Comparison of ENCODE assay signal across 9 mouse cellular contexts in the genomic region with DNA sequence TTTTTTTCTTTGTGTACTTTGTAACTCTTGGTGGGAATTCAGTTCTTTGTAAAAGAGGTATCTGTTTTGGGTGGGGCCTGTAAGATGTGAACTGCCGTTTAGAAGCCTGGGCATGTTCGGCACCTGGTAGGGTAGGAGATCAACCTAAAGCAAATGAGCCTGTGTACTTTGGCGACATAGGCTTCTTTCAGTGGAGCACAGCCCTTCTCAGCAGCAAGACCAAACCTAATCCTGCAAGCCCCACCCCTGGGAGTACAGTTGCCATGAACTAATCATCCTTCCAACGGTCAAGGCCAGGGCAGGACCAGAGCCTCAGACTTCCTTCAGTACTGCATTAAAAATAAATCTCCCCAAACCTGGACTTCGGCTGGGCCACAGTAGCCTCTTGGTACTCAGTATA.
A peak's percentile ranks its signal among the peaks of the same experiment; 100 is the strongest.
DNase-seq lines count a peak whose midpoint lies in the region; ATAC-seq and TF ChIP-seq lines count a peak whose summit lies in the region.
"Had no signal": no experiment of that assay in that cellular context is flagged by ENCODE, and none has a peak within 500 bp of the region (broad histone marks: within the 10 kb centered on the region; RNA-seq: fewer than 3 reads in every experiment).

No protein-coding gene starts in this region.

- no peak overlapping the region for H3K9ac ChIP-seq in lung, embryonic 15.5 days
- H3K9ac ChIP-seq in intestine, postnatal 0 days (ENCODE audit: low read depth, low read length) = no peak overlapping the region
- H3K9ac ChIP-seq in stomach, postnatal 0 days (ENCODE audit: low read length) = no peak overlapping the region
- H3K9ac ChIP-seq: neural tube, embryonic 13.5 days had no signal

- DNase-seq in lung, adult 2 months = no peak
- DNase-seq in stomach, postnatal 0 days (ENCODE audit: low spot score) = no peak
- DNase-seq in urinary bladder, adult 2 months (ENCODE audit: low spot score) = no peak
- DNase-seq in left cerebral cortex, adult 8-10 months (ENCODE audit: low spot score in 2 of 2) = no peak
- DNase-seq in gastrocnemius, postnatal 10 days = no peak

- no peak for ATAC-seq in lung, embryonic 15.5 days (ENCODE audit: borderline replicate concordance, extremely low read depth, low FRiP score, low TSS enrichment)
- ATAC-seq in intestine, postnatal 0 days = no peak
- 0 out of 2 replicates have a peak, but pooled peaks have one; percentile 30 for ATAC-seq in stomach, postnatal 0 days (ENCODE audit: low FRiP score, low TSS enrichment)

- TF ChIP-seq EP300 in stomach, postnatal 0 days (optimal IDR thresholded peaks at IDR 0.05) = no peak

- no peak overlapping the region for H3K4me3 ChIP-seq in lung, embryonic 15.5 days
- no peak overlapping the region for H3K4me3 ChIP-seq in lung, adult 2 months (replicated peaks; ENCODE audit: extremely low read depth, low read depth, low read length)
- no peak overlapping the region for H3K4me3 ChIP-seq in bone marrow macrophage, adult 2 months (ENCODE audit: insufficient read depth, low read length)
- no peak overlapping the region for H3K4me3 ChIP-seq in intestine, postnatal 0 days (ENCODE audit: low read depth, low read length)
- no peak overlapping the region for H3K4me3 ChIP-seq in stomach, postnatal 0 days (ENCODE audit: low read depth, low read length)
- H3K4me3 ChIP-seq: neural tube, embryonic 13.5 days had no signal

- 37% methylated on average over 5 of the region's 5 CpGs for WGBS in lung, embryonic 15.5 days
- WGBS in lung, adult 2 months = 28% methylated on average over 5 of the region's 5 CpGs
- WGBS in intestine, postnatal 0 days = 23% methylated on average over 5 of the region's 5 CpGs
- 25% methylated on average over 5 of the region's 5 CpGs for WGBS in stomach, postnatal 0 days

- no peak for TF ChIP-seq POLR2A in lung, adult 2 months (IDR thresholded peaks at IDR 0.05; ENCODE audit: borderline replicate concordance, extremely low read depth, low read depth, low read length)
- TF ChIP-seq POLR2A in bone marrow macrophage, adult 2 months (IDR thresholded peaks at IDR 0.05; ENCODE audit: borderline replicate concordance, low read depth, low read length) = no peak

- no peaks in the 10 kb centered on the region for H3K9me3 ChIP-seq in lung, embryonic 15.5 days
- no peaks in the 10 kb centered on the region for H3K9me3 ChIP-seq in intestine, postnatal 0 days (ENCODE audit: control insufficient read depth)
- H3K9me3 ChIP-seq in stomach, postnatal 0 days (ENCODE audit: control insufficient read depth, low read length) = no peaks in the 10 kb centered on the region
- H3K9me3 ChIP-seq: neural tube, embryonic 13.5 days had no signal

- peak overlapping the region; percentile 45 for H3K27ac ChIP-seq in lung, embryonic 15.5 days
- H3K27ac ChIP-seq in bone marrow macrophage, adult 2 months (ENCODE audit: insufficient read depth, low read depth, low read length) = peak overlapping the region; percentile 93
- H3K27ac ChIP-seq in intestine, postnatal 0 days (ENCODE audit: low read depth, low read length) = 0 out of 2 replicates have a peak overlapping the region, but pooled peaks have one; percentile 9
- peak overlapping the region; percentile 61 for H3K27ac ChIP-seq in stomach, postnatal 0 days (replicated peaks)
- H3K27ac ChIP-seq: neural tube, embryonic 13.5 days had no signal

- no peak overlapping the region for H3K4me2 ChIP-seq in lung, embryonic 15.5 days
- no peak overlapping the region for H3K4me2 ChIP-seq in intestine, postnatal 0 days (replicated peaks; ENCODE audit: low read depth)
- H3K4me2 ChIP-seq in stomach, postnatal 0 days (replicated peaks; ENCODE audit: low read depth) = no peak overlapping the region
- H3K4me2 ChIP-seq: neural tube, embryonic 13.5 days had no signal

- TF ChIP-seq CTCF in lung, adult 2 months (IDR thresholded peaks at IDR 0.05; ENCODE audit: insufficient read depth, low read length) = no peak
- no peak for TF ChIP-seq CTCF in bone marrow macrophage, adult 2 months (IDR thresholded peaks at IDR 0.05; ENCODE audit: low read depth, low read length)
- no peak for TF ChIP-seq CTCF in intestine, postnatal 0 days (IDR thresholded peaks at IDR 0.05; ENCODE audit: low read depth)
- no peak for TF ChIP-seq CTCF in stomach, postnatal 0 days (IDR thresholded peaks at IDR 0.05; ENCODE audit: low read depth)

- H3K27me3 ChIP-seq in lung, embryonic 15.5 days = no peaks in the 10 kb centered on the region
- no peaks in the 10 kb centered on the region for H3K27me3 ChIP-seq in intestine, postnatal 0 days (replicated peaks; ENCODE audit: control insufficient read depth, insufficient read depth, low read length)
- H3K27me3 ChIP-seq in stomach, postnatal 0 days (ENCODE audit: control insufficient read depth, insufficient read depth, low read length) = no peaks in the 10 kb centered on the region
- H3K27me3 ChIP-seq: neural tube, embryonic 13.5 days had no signal

- H3K4me1 ChIP-seq in lung, embryonic 15.5 days = peaks cover 67% of the 10 kb centered on the region
- H3K4me1 ChIP-seq in lung, adult 2 months (ENCODE audit: control insufficient read depth, insufficient read depth, low read length) = peaks cover 36% of the 10 kb centered on the region
- peaks cover 68% of the 10 kb centered on the region for H3K4me1 ChIP-seq in bone marrow macrophage, adult 2 months (ENCODE audit: control insufficient read depth, insufficient read depth, low read length)
- peaks cover 34% of the 10 kb centered on the region for H3K4me1 ChIP-seq in intestine, postnatal 0 days (replicated peaks; ENCODE audit: control insufficient read depth, insufficient read depth, low read length)
- H3K4me1 ChIP-seq in stomach, postnatal 0 days (replicated peaks; ENCODE audit: control insufficient read depth, insufficient read depth) = peaks cover 18% of the 10 kb centered on the region

- H3K36me3 ChIP-seq in lung, embryonic 15.5 days = no peaks in the 10 kb centered on the region
- H3K36me3 ChIP-seq in intestine, postnatal 0 days (ENCODE audit: control insufficient read depth, insufficient read depth) = no peaks in the 10 kb centered on the region
- H3K36me3 ChIP-seq in stomach, postnatal 0 days (ENCODE audit: control insufficient read depth, insufficient read depth, low read length) = no peaks in the 10 kb centered on the region
- H3K36me3 ChIP-seq: neural tube, embryonic 13.5 days had no signal

Comparison
In these comparisons a context has a peak if more than half of its experiments do, and no peak if none do; other contexts are left out.
1. H3K27ac ChIP-seq: peak in every context shown above with its lines; median percentile 93 in bone marrow macrophage, adult 2 months; 61 in stomach, postnatal 0 days; 45 in lung, embryonic 15.5 days; 9 in intestine, postnatal 0 days.